Mouse (Mus musculus) G1E (cell line): ENCODE data around the gene Ttc7.

Source experiments
- CTCF ChIP-seq: IDR thresholded peaks from 2 replicates; pipeline ENCODE4 v1.5.1; 2012; ENCODE audit warnings: low read depth, low read length, inconsistent platforms, mixed read lengths
- GATA1 ChIP-seq: IDR thresholded peaks from 2 replicates; pipeline ENCODE4 v1.6.1; 2012; ENCODE audit warnings: borderline replicate concordance, low read length, inconsistent platforms, mixed read lengths
- GATA2 ChIP-seq: IDR thresholded peaks from 2 replicates; pipeline ENCODE4 v1.6.1; 2012; ENCODE audit warnings: low read depth, low read length, inconsistent platforms, borderline replicate concordance
- POLR2AphosphoS5 ChIP-seq: IDR thresholded peaks from 2 replicates; pipeline ENCODE4 v1.6.1; 2012; ENCODE audit warnings: low read depth, low read length, inconsistent platforms; ENCODE audit not compliant: insufficient replicate concordance
- TAL1 ChIP-seq: conservative IDR thresholded peaks from 2 replicates; pipeline ENCODE4 v1.6.1; 2012; ENCODE audit warnings: low read depth, low read length, inconsistent platforms, mixed read lengths

DNA sequence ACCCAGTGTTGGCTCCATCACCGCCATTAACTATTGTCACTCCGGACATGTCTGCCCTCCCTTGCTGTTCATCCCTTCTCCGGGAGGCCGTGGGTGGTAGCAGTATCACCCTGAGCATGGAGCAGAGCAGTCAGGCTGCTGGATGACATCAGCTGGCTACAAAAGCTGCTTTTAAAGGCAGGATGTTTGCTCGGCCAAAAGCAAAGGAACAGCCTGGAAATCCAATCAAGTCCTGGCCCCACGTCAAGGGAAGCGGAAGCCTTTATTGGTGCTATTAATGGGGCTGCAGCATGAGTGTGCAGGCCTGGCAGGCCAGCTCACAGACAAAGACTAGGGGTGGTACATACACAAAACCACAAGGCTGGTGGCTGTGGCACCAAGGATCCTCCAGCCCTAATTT, 108.6 kb downstream of the Ttc7 start:
- no peak for TF ChIP-seq CTCF
- no peak for TF ChIP-seq POLR2AphosphoS5
- no peak for TF ChIP-seq GATA1
- no peak for TF ChIP-seq TAL1
- TF ChIP-seq GATA2 = no peak
